Mouse (Mus musculus): ENCODE results near the gene Oaz1. TPM values are rescaled to one million over a fixed set of nuclear protein-coding genes. Genes with fewer than 3 reads are reported as not detected.

Gene Oaz1
- 576 TPM for total RNA-seq (2023)

GRCm38 (mm10) chr10:80826151-80827062 is at the start of gene Oaz1:
Gene Oaz1 (plus strand): TSS chr10:80826656.

DNA sequence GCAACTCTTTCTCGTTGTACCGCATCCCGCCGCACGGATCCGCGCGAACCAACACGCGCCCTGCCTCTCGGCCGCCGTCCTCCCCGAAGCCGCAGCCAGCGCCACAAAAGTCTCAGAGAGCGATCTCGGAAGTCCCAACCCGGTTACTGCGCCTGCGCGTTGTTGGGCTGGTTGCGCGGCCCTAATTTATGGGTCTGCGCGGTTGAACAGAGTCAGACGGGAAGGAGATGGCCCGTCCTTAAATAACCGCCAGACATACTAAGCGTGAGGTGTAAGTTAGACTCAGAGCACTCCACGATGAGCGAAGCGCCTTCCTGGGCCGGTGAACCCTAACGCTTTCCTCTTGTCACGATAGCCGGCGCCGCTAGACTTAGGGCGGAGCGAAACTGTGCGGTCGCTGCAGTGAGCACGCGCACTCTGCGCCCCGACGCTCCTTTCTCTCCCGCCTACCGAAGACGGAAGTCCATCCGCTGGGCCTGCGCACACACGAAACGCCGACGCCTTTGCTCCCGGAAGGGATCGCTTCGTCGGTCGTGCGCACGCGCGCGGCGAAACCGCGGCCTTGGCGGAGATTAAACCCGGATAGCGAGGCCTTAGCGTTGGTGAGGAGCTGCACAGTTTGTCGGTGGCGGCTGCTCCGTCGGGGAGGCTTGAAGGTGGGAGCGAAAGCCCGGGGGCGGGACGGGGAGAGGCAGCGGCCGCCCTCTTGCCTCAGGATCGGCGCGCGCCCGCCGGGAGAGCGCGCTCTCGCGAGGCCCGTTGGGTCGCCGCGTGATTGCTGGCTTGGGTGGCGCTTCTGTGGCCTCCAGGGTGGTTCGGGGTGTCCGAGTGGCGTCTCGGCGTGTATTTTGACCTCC is 28.1 kb upstream of the Oaz1 start, which contains the start of the genes Sf3a2 and Plekhj1:
Gene Sf3a2, plus strand, starts transcription at position 49 of the 857 bp plus-strand sequence.
Gene Plekhj1, minus strand, starts transcription at position 477 of the 857 bp plus-strand sequence.

GRCm38 (mm10) chr10:80804916-80805315 is 21.5 kb upstream of the Oaz1 start, which contains the start of gene Amh:
Gene Amh (plus strand): TSS chr10:80805243.

GRCm38 (mm10) chr10:80813366-80813765 is 13.1 kb upstream of the Oaz1 start, which contains the start of gene Jsrp1:
Gene Jsrp1 (minus strand): TSS chr10:80813498.

GRCm38 (mm10) chr10:80843931-80844547 is 17.6 kb downstream of the Oaz1 start, which contains the start of gene Lingo3:
Gene Lingo3 (minus strand): TSS chr10:80844039.

DNA sequence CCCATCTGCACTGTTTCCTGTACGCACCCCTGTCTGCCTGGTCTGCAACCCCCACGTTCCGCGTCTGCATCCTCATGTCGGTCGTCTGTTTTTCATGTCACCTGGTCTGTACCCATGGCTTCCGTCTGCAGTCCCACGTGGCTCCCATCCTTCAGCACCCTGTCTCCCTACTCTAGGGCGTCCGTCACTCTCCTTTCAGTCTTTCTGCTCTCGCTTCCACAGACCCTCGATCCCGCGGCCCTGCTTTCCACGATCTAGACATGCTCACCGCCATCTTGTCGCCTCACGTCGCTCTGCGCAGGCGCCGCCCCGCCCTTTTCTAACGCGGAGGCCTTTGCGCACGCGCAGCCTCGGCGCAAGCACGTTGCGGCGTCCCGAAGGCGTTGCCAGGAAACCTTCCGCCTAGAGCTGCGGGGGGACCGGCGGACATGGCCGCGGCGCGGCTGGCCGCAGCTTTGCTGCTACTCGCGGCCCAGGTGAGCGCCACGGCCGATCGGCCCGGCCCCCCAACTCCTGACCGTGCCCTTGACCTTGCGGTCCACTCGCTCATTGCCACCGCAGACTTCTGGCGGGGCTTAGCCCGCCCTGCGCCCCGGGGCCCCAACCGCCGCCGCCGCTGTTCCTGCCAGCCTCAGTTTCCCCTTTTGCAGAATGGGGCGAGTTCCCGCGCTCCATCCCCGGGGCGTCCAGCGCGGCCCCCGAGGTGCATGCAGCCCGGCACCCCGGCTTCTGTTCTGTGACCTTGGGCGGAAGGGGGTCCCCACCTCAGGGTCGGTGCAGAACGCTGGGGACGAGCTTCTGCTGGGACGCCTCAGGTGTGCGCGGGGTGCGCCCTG is 28.7 kb downstream of the Oaz1 start, which contains the start of the genes Lsm7 and Sppl2b:
Gene Lsm7, minus strand, starts transcription at position 297 of the 836 bp plus-strand sequence.
Gene Sppl2b, plus strand, starts transcription at position 363 of the 836 bp plus-strand sequence.

DNA sequence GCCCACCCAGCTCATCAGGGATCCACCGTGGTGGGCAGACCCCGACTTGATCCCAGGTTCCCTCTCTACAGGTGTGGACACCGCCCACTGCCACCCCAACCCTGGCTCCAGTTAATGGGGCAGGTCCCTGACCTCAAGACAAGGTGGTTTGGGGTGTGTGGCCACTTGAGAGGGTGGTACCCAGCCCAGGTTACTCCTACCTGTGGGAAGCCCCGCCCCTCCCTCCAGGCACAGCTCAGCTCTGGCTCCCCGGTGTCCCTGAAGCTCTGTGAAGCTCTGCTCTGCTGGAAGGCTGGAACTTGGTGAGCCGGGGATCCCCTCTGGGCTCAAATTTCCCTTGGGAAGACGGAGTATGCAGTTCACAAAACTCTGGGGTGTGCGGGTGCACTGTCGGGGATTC is 45.1 kb downstream of the Oaz1 start, which contains the start of gene Tmprss9:
Gene Tmprss9, plus strand, starts transcription at position 268 of the 400 bp plus-strand sequence.

Other genes with a start within 250 kb of the Oaz1 start
- gene Klf16, start 249.3 kb upstream of the Oaz1 start, total RNA-seq (2023), result 28.5 TPM
- gene Abhd17a, start 236.3 kb upstream of the Oaz1 start, total RNA-seq (2023), result 37.5 TPM
- 44.2 TPM for gene Scamp4, start 223.8 kb upstream of the Oaz1 start, total RNA-seq (2023)
- gene Adat3, start 223.8 kb upstream of the Oaz1 start, total RNA-seq (2023), result 3.3 TPM
- gene Gm49322, start 220.6 kb upstream of the Oaz1 start, total RNA-seq (2023), result 7.4 TPM
- gene Csnk1g2, start 203.8 kb upstream of the Oaz1 start, total RNA-seq (2023), result 224 TPM
- 24.7 TPM for gene Btbd2, start 169.6 kb upstream of the Oaz1 start, total RNA-seq (2023)
- gene Mknk2, start 148.5 kb upstream of the Oaz1 start, total RNA-seq (2023), result 302 TPM
- 110 TPM for gene Mob3a, start 124.7 kb upstream of the Oaz1 start, total RNA-seq (2023)
- 51.3 TPM for gene Izumo4, start 124.5 kb upstream of the Oaz1 start, total RNA-seq (2023)
- 107 TPM for gene Ap3d1, start 84.4 kb upstream of the Oaz1 start, total RNA-seq (2023)
- gene Dot1l, start 71.5 kb upstream of the Oaz1 start, total RNA-seq (2023), result 86.9 TPM
- 74.8 TPM for gene Sf3a2, start 28.5 kb upstream of the Oaz1 start, total RNA-seq (2023)
- 90.5 TPM for gene Plekhj1, start 28.0 kb upstream of the Oaz1 start, total RNA-seq (2023)
- 0.79 TPM for gene Amh, start 21.4 kb upstream of the Oaz1 start, total RNA-seq (2023)
- gene Jsrp1, start 13.2 kb upstream of the Oaz1 start, total RNA-seq (2023), result not detected
- gene Lingo3, start 17.4 kb downstream of the Oaz1 start, total RNA-seq (2023), result not detected
- gene Lsm7, start 28.6 kb downstream of the Oaz1 start, total RNA-seq (2023), result 43.9 TPM
- 13.7 TPM for gene Sppl2b, start 28.6 kb downstream of the Oaz1 start, total RNA-seq (2023)
- not detected for gene Tmprss9, start 45.2 kb downstream of the Oaz1 start, total RNA-seq (2023)
- gene Timm13, start 74.3 kb downstream of the Oaz1 start, total RNA-seq (2023), result 55.9 TPM
- gene Lmnb2, start 91.6 kb downstream of the Oaz1 start, total RNA-seq (2023), result 8.5 TPM
- gene Gadd45b, start 103.4 kb downstream of the Oaz1 start, total RNA-seq (2023), result 20.5 TPM
- not detected for gene Gng7, start 188.3 kb downstream of the Oaz1 start, total RNA-seq (2023)
- gene Diras1, start 199.0 kb downstream of the Oaz1 start, total RNA-seq (2023), result not detected
- gene Slc39a3, start 210.8 kb downstream of the Oaz1 start, total RNA-seq (2023), result 14.2 TPM
- gene Sgta, start 233.5 kb downstream of the Oaz1 start, total RNA-seq (2023), result 50.4 TPM
- gene Thop1, start 243.4 kb downstream of the Oaz1 start, total RNA-seq (2023), result 8.4 TPM

Data from CD4-positive naive resting alpha-beta T cell, adult 76 days (primary cell).